Mouse (Mus musculus): Measurements from ENCODE around the gene Aqp8. TPM values are rescaled to one million over a fixed set of nuclear protein-coding genes. Genes with fewer than 3 reads are reported as not detected.

Aqp8 gene
- polyA plus RNA-seq, 1 experiment from 2014 or later: not detected

DNA sequence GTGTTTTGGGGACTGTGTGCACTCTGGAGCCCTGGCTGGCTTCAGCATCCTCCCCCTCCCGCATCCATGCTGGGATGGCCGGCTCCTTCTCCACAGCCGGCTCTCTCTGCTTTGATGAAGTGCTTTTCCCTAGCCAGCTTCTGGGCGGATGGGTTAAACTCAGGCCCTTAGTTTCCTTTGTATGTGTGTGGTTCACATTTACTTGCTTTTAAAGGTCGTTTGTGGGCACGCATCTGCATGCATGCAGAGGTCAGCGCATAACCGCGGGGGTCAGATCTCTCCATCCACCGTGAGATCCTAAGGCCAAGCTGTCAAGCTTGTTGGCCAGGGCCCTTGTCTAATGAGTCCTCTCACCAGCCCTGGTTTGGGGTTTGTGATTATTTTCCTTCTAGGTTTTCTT is 12.4 kb upstream of the Aqp8 start:
- no peak overlapping the region for H3K4me2 ChIP-seq
- ATAC-seq (ENCODE audit: insufficient number of reproducible peaks, insufficient read depth, low FRiP score, low TSS enrichment, low read depth): no peak
- no peak overlapping the region for H3K9ac ChIP-seq
- no peak overlapping the region for H3K4me3 ChIP-seq
- 63% methylated on average over 10 of the region's 10 CpGs for WGBS
- no peaks in the 10 kb centered on the region for H3K4me1 ChIP-seq
- H3K36me3 ChIP-seq: no peaks in the 10 kb centered on the region
- H3K9me3 ChIP-seq: no peaks in the 10 kb centered on the region
- H3K27ac ChIP-seq: no peak overlapping the region
- H3K27me3 ChIP-seq: no peaks in the 10 kb centered on the region

DNA sequence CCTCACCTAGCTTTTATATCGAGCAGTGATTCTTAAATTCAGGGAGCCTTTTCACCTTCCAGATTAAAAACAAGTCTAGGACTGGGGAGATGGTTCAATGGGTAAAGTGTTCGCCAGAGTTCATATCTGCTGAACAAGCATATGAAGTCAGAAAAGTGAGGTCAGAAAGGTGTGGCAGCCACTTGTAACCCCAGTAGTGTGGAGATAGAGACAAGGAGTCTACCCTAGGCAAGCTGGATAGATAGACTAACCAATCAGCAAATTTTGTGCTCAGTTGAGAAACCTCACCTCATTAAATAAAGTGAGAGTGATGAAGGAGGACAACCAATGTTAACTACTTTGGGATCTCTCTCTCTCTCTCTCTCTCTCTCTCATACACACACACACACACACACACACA is 11.6 kb upstream of the Aqp8 start:
- Histone ChIP-seq H3K27me3 (no peaks in the 10 kb centered on the region), H3K4me2 (no peak overlapping the region), H3K9ac (no peak overlapping the region), H3K36me3 (no peaks in the 10 kb centered on the region), H3K9me3 (no peaks in the 10 kb centered on the region), H3K27ac (no peak overlapping the region), H3K4me1 (no peaks in the 10 kb centered on the region), H3K4me3 (no peak overlapping the region)
- WGBS: 86% methylated on average over 2 of the region's 2 CpGs
- ATAC-seq (ENCODE audit: insufficient number of reproducible peaks, insufficient read depth, low FRiP score, low TSS enrichment, low read depth): no peak

DNA sequence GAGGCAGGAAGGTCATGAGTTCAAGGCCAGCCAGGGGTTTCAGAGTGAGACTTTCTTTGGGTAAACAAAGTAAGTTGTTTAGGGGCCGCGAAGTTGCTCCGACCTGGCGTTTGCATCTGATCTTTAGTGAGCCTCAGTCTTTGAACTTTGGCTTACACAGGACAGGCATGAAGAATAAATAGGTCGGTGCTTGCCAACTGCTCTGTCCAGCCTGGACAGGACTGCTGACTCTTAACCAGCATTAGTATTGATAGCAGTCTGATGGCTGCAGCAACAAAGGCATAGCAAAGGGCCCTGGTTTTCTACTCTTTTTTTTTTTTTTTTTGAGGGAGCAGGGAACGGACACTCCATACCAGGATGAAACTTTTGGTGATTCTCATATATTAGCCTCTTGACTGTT is 9.5 kb upstream of the Aqp8 start:
- Histone ChIP-seq H3K4me2 (no peak overlapping the region), H3K27ac (no peak overlapping the region), H3K4me1 (no peaks in the 10 kb centered on the region), H3K36me3 (no peaks in the 10 kb centered on the region), H3K4me3 (no peak overlapping the region), H3K9me3 (no peaks in the 10 kb centered on the region), H3K27me3 (no peaks in the 10 kb centered on the region), H3K9ac (no peak overlapping the region)
- ATAC-seq (ENCODE audit: insufficient number of reproducible peaks, insufficient read depth, low FRiP score, low TSS enrichment, low read depth): no peak
- 77% methylated on average over 6 of the region's 6 CpGs for WGBS

DNA sequence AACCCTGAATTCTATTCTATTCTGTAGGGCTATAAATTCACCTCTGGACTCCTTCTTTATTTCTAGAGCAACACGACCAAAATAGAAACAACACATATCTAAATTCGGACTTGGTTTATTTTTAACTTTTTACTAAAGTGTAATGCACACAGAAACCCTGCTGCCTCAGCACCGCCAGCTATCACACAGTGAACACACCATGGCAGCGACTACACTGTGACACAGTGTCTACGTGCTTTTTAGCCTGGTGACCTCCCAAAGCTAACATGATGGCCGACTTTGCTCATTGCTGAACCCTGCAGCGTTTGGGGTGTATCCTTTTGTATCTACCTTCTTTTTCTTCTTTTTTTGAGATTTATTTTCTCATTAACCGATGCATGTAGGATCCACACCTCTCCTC is 9.0 kb upstream of the Aqp8 start:
- Histone ChIP-seq H3K9ac (no peak overlapping the region), H3K27ac (no peak overlapping the region), H3K27me3 (no peaks in the 10 kb centered on the region), H3K9me3 (no peaks in the 10 kb centered on the region), H3K36me3 (no peaks in the 10 kb centered on the region), H3K4me1 (no peaks in the 10 kb centered on the region), H3K4me2 (no peak overlapping the region), H3K4me3 (no peak overlapping the region)
- WGBS: 87% methylated on average over 8 of the region's 8 CpGs
- no peak for ATAC-seq (ENCODE audit: insufficient number of reproducible peaks, insufficient read depth, low FRiP score, low TSS enrichment, low read depth)

DNA sequence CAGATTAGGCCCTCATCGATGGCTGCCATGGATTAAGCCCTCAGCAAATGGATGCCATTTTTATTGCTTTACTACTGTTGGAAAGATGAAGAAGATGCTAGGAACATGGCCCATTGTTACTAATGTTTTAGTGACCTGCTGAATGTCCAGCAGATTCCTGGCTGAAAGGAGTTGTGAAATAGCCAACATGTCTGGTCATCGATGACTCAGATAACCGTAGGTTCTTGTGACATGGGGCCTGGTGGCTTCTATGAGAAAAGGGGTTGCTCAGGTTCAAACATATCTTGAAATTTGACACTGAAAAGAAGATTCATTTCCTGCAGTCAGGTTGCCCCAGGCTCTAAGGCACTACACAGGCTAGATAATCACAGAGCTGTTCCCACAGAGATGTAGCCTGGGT is 7.0 kb upstream of the Aqp8 start:
- no peaks in the 10 kb centered on the region for H3K36me3 ChIP-seq

DNA sequence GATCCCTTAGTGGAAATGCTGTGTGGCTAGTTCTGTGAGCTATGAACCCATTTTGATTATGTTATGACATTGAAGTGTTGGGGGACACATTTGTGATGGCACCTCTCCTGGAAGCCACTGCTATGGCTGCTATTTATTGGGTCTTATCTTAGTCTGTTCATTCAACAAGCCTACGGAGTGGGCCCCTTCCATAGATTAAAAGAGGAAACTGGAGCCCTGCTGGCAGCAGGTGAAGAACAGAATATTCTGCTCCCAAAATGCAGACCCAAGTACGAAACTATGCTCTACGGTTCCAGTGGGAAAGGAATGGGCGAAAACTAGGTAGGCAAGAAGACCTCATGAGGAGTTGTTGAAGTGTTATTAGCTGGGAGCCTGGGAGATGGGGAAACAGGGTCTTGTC is 3.8 kb upstream of the Aqp8 start:
- 85% methylated on average over 4 of the region's 4 CpGs for WGBS

More for the DNA sequence above, 7.0 kb upstream of the Aqp8 start:
- Histone ChIP-seq H3K27ac (no peak overlapping the region), H3K9me3 (no peaks in the 10 kb centered on the region), H3K27me3 (no peaks in the 10 kb centered on the region), H3K9ac (no peak overlapping the region), H3K4me1 (no peaks in the 10 kb centered on the region), H3K4me2 (no peak overlapping the region), H3K4me3 (no peak overlapping the region)
- WGBS: 84% methylated on average over 3 of the region's 3 CpGs
- ATAC-seq (ENCODE audit: insufficient number of reproducible peaks, insufficient read depth, low FRiP score, low TSS enrichment, low read depth): no peak

DNA sequence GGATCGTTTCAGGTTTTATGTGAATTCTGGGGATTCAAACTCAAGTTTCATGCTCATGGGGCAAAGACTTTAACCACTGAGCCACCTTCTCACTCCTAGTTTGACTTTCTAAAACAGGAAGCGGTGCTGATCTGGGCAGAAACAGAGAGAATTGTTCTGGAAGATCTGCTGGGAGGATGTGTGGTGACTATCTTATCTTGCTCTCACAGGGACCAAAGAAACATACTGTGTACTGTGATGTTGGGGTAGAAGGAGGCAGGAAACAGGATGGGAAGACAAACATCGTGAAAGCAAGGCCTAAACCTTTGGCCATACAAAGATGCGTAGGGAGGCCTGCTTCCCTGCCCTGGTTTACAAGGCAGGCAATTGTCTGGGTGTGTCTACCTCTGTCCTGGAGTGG is 2.8 kb upstream of the Aqp8 start:
- Histone ChIP-seq H3K4me3 (no peak overlapping the region), H3K36me3 (no peaks in the 10 kb centered on the region), H3K27me3 (no peaks in the 10 kb centered on the region), H3K4me1 (no peaks in the 10 kb centered on the region), H3K9me3 (no peaks in the 10 kb centered on the region), H3K27ac (no peak overlapping the region), H3K9ac (no peak overlapping the region), H3K4me2 (no peak overlapping the region)
- 91% methylated on average over 4 of the region's 4 CpGs for WGBS
- no peak for ATAC-seq (ENCODE audit: insufficient number of reproducible peaks, insufficient read depth, low FRiP score, low TSS enrichment, low read depth)

More for the DNA sequence above, 3.8 kb upstream of the Aqp8 start:
- H3K9ac ChIP-seq: no peak overlapping the region
- no peaks in the 10 kb centered on the region for H3K9me3 ChIP-seq
- H3K27ac ChIP-seq: no peak overlapping the region
- no peaks in the 10 kb centered on the region for H3K4me1 ChIP-seq
- H3K27me3 ChIP-seq: no peaks in the 10 kb centered on the region
- H3K4me2 ChIP-seq: no peak overlapping the region
- no peaks in the 10 kb centered on the region for H3K36me3 ChIP-seq
- H3K4me3 ChIP-seq: no peak overlapping the region
- ATAC-seq (ENCODE audit: insufficient number of reproducible peaks, insufficient read depth, low FRiP score, low TSS enrichment, low read depth): no peak

DNA sequence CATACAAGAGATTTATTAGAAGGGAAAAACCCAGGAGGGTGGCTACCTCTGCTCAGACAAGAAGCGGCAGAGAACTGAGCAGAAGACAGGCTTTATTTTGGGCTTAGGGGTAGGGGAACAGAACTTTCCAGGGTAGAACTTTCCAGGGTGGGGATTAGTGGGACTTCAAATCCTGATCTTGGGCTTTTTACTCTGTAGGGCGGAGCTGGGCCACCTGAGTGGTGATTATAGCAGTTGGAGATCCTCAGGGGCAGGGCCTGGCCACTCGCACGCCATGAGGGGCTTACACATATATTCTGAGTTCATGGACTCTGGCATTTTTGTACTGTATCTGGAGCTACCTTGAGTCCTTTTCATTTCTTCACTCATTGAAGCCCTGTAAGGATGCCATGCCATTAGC is 775 bp upstream of the Aqp8 start:
- H3K9me3 ChIP-seq: no peaks in the 10 kb centered on the region
- H3K27ac ChIP-seq: no peak overlapping the region
- no peak overlapping the region for H3K4me2 ChIP-seq
- ATAC-seq (ENCODE audit: insufficient number of reproducible peaks, insufficient read depth, low FRiP score, low TSS enrichment, low read depth): no peak
- no peaks in the 10 kb centered on the region for H3K27me3 ChIP-seq
- 85% methylated on average over 4 of the region's 4 CpGs for WGBS
- no peaks in the 10 kb centered on the region for H3K4me1 ChIP-seq
- no peak overlapping the region for H3K9ac ChIP-seq
- H3K4me3 ChIP-seq: no peak overlapping the region
- H3K36me3 ChIP-seq: no peaks in the 10 kb centered on the region

DNA sequence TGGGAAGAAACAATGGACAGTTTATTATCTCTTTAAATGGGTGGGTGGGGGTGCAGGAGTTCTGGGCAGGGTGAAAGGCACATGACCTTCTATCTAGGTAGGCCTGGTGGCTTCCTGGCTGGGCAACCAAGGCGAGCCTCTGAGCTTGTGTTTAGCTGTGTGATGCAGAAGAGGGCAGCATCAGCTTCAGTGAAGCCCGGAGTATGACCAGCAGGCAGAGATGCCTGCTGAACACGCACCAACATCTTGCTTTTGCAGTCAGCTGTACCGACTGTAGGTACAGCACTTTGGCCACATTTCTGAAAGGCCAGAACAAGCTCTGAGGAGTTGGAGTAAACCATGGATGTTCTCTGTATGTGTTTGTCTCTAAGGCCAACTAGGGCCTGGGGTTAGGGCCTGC is 1.5 kb downstream of the Aqp8 start:
- H3K9ac ChIP-seq: no peak overlapping the region
- no peaks in the 10 kb centered on the region for H3K9me3 ChIP-seq
- H3K27me3 ChIP-seq: no peaks in the 10 kb centered on the region
- WGBS: 84% methylated on average over 4 of the region's 4 CpGs
- ATAC-seq (ENCODE audit: insufficient number of reproducible peaks, insufficient read depth, low FRiP score, low TSS enrichment, low read depth): no peak
- H3K4me2 ChIP-seq: no peak overlapping the region
- H3K4me1 ChIP-seq: no peaks in the 10 kb centered on the region
- H3K36me3 ChIP-seq: no peaks in the 10 kb centered on the region
- H3K4me3 ChIP-seq: no peak overlapping the region
- H3K27ac ChIP-seq: no peak overlapping the region

DNA sequence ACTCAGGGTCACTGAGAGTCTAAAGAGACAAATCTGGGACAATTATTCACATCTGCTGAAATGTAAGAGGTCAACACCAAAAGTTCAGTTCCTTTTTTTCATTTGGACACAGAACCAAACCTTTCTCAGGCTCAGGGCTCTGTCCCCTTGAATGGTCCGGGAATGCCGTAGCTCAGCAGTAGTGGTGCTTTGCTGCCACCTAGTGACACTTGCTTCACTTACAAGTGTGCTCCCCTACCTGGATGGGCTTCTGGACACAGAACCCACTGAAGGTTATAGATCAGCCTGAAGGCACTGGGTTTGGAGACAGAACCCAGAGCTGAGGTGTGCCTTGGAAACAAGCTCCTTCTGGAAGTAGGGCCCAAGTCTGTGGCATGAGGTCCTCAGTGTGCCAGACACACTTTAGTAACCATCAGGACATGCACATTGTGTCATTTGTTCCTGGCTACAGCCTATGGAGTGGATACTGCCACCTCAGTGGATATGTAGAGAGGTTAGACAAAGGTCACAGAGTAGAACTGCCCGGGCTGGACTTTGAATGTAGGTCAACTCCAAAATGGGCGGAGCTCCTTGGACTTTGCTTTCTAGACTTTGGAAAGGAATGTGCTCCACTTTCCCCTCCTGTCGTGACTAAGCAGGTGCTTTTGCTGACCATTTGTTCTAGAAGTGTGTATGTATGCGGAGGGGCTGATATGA is 3.7 kb downstream of the Aqp8 start:
- H3K4me3 ChIP-seq: no peak overlapping the region
- H3K36me3 ChIP-seq: no peaks in the 10 kb centered on the region
- WGBS: 37% methylated on average over 6 of the region's 6 CpGs
- no peaks in the 10 kb centered on the region for H3K9me3 ChIP-seq
- no peak overlapping the region for H3K9ac ChIP-seq
- H3K27ac ChIP-seq: no peak overlapping the region
- H3K27me3 ChIP-seq: no peaks in the 10 kb centered on the region
- H3K4me2 ChIP-seq: no peak overlapping the region
- H3K4me1 ChIP-seq: no peaks in the 10 kb centered on the region
- ATAC-seq (ENCODE audit: insufficient number of reproducible peaks, insufficient read depth, low FRiP score, low TSS enrichment, low read depth): 0 out of 2 replicates have a peak, but pooled peaks have one; percentile 46

DNA sequence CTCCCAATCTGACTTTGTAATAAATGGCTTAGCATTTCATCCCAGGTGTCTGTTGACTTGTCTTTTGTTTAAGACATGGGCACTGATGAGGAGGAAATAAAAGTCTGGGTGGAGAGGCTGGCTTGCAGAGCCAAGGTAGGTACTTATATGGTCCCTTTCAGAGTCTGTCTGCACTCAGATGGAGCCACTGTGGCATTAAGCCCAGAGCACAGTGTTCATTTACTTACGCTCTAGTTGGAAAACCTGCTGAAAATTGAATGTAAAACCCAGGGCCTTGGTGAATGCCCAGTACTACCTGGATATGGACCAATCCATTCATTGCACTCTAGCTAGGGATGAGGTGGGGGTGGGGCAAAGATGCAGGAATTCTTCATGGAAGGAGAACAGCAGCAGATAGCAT is 5.9 kb downstream of the Aqp8 start:
- no peak overlapping the region for H3K9ac ChIP-seq
- no peak overlapping the region for H3K4me2 ChIP-seq
- no peaks in the 10 kb centered on the region for H3K4me1 ChIP-seq
- 88% methylated on average over 1 of the region's 1 CpGs for WGBS
- no peak for ATAC-seq (ENCODE audit: insufficient number of reproducible peaks, insufficient read depth, low FRiP score, low TSS enrichment, low read depth)
- H3K27me3 ChIP-seq: no peaks in the 10 kb centered on the region
- H3K9me3 ChIP-seq: no peaks in the 10 kb centered on the region
- H3K36me3 ChIP-seq: no peaks in the 10 kb centered on the region
- H3K27ac ChIP-seq: no peak overlapping the region
- no peak overlapping the region for H3K4me3 ChIP-seq

DNA sequence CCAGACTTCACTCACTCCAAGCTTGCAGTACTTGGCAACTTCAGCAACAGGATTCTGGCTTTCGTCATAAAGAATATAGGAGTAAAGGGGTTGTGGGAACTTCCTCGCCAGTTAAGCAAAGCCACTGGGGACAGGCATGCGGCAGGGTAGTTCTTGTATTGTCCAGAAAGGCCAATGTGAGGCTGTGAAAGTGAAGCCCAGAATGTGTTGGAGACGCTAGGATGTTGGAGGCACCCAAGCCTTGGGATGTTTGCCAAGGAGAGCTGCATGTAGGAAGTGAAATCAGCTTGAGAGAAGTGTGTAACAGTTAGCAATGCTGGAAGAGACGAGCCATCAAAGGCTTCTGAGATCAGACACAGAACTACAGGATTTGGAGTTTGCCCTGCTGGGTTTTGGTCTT is 25.6 kb downstream of the Aqp8 start:
- Histone ChIP-seq H3K27ac (no peak overlapping the region), H3K4me2 (no peak overlapping the region), H3K36me3 (peaks cover 28% of the 10 kb centered on the region), H3K27me3 (no peaks in the 10 kb centered on the region), H3K4me1 (no peaks in the 10 kb centered on the region), H3K4me3 (no peak overlapping the region), H3K9ac (no peak overlapping the region), H3K9me3 (no peaks in the 10 kb centered on the region)
- ATAC-seq (ENCODE audit: insufficient number of reproducible peaks, insufficient read depth, low FRiP score, low TSS enrichment, low read depth): no peak
- 82% methylated on average over 5 of the region's 5 CpGs for WGBS

All from embryonic facial prominence, embryonic 13.5 days (tissue).